Mouse (Mus musculus): ENCODE data around the gene Magoh.

Gene Magoh

GRCm38 (mm10) chr4:107889731-107890432 is 10.3 kb downstream of the Magoh start, which contains the start of gene 0610037L13Rik:
0610037L13Rik (plus strand) TSS chr4:107889813.
- peak; percentile 95 for DNase-seq (ENCODE audit: low spot score)

- DNase-seq (ENCODE audit: low spot score), result no peak
Measured at GRCm38 (mm10) chr4:107892663-107893062, 13.1 kb downstream of the Magoh start.

- no peak for DNase-seq (ENCODE audit: low spot score)
Measured at GRCm38 (mm10) chr4:107899211-107899927, 19.8 kb downstream of the Magoh start.

GRCm38 (mm10) chr4:107900206-107900605 is 20.7 kb downstream of the Magoh start:
- no peak for DNase-seq (ENCODE audit: low spot score)

GRCm38 (mm10) chr4:107904252-107904651 is 24.7 kb downstream of the Magoh start:
- no peak for DNase-seq (ENCODE audit: low spot score)

GRCm38 (mm10) chr4:107906561-107906960 is 27.0 kb downstream of the Magoh start:
- DNase-seq (ENCODE audit: low spot score), result no peak

- no peak for DNase-seq (ENCODE audit: low spot score)
Measured at GRCm38 (mm10) chr4:107910020-107910419, 30.5 kb downstream of the Magoh start.

GRCm38 (mm10) chr4:107920336-107920735 is 40.8 kb downstream of the Magoh start:
- DNase-seq (ENCODE audit: low spot score), result no peak

- no peak for DNase-seq (ENCODE audit: low spot score)
Measured at GRCm38 (mm10) chr4:107921152-107921695, 41.7 kb downstream of the Magoh start.

- DNase-seq (ENCODE audit: low spot score), result no peak
Measured at GRCm38 (mm10) chr4:107921952-107922351, 42.4 kb downstream of the Magoh start.

GRCm38 (mm10) chr4:107923145-107923802 is 43.7 kb downstream of the Magoh start, which contains the start of gene Cpt2:
Cpt2 (minus strand) TSS chr4:107923610.
- DNase-seq (ENCODE audit: low spot score), result peak; percentile 92

- DNase-seq (ENCODE audit: low spot score), result no peak
Measured at GRCm38 (mm10) chr4:107923803-107924194, 44.2 kb downstream of the Magoh start.

GRCm38 (mm10) chr4:107928269-107928668 is 48.7 kb downstream of the Magoh start:
- DNase-seq (ENCODE audit: low spot score), result no peak

- DNase-seq (ENCODE audit: low spot score), result no peak
Measured at GRCm38 (mm10) chr4:107928726-107929125, 49.2 kb downstream of the Magoh start.

- DNase-seq (ENCODE audit: low spot score), result no peak
Measured at GRCm38 (mm10) chr4:107931453-107931852, 51.9 kb downstream of the Magoh start.

- DNase-seq (ENCODE audit: low spot score), result peak; percentile 38
Measured at GRCm38 (mm10) chr4:107933239-107933638, 53.7 kb downstream of the Magoh start.

GRCm38 (mm10) chr4:107935254-107935653 is 55.7 kb downstream of the Magoh start:
- DNase-seq (ENCODE audit: low spot score), result no peak

Data from ovary, adult 18-20 months (tissue).